Mouse (Mus musculus) myocyte (in vitro differentiated cells): Measurements from ENCODE around the gene Prpf18.

Source experiments
- MYOD1 ChIP-seq, 3 experiments: IDR thresholded peaks; one replicate each; pipeline ENCODE4 v1.6.1; 2011; ENCODE audit warnings: control low read depth in 2 of 3, low read depth in 2 of 3, mild to moderate bottlenecking in 2 of 3, moderate library complexity in 1 of 3; ENCODE audit not compliant: insufficient read length in 2 of 3, control insufficient read depth in 1 of 3
- MYOG ChIP-seq, 3 experiments: IDR thresholded peaks; one replicate each; pipeline ENCODE4 v1.6.1; 2011; ENCODE audit warnings: control low read depth in 2 of 3, low read depth in 2 of 3, mild to moderate bottlenecking in 2 of 3; ENCODE audit not compliant: insufficient read length in 2 of 3, control insufficient read depth in 1 of 3, insufficient read depth in 1 of 3
- POLR2A ChIP-seq: IDR thresholded peaks from one replicate; pipeline ENCODE4 v1.6.1; 2011; ENCODE audit warnings: low read depth, mild to moderate bottlenecking, control low read depth, moderate library complexity; ENCODE audit not compliant: insufficient read length
- TCF12 ChIP-seq: IDR thresholded peaks from one replicate; pipeline ENCODE4 v1.6.1; 2011; ENCODE audit warnings: mild to moderate bottlenecking, control low read depth; ENCODE audit not compliant: poor library complexity, insufficient read depth, severe bottlenecking
- USF1 ChIP-seq: IDR thresholded peaks from one replicate; pipeline ENCODE4 v1.6.1; 2011; ENCODE audit warnings: low read depth, mild to moderate bottlenecking, control low read depth, moderate library complexity

DNA sequence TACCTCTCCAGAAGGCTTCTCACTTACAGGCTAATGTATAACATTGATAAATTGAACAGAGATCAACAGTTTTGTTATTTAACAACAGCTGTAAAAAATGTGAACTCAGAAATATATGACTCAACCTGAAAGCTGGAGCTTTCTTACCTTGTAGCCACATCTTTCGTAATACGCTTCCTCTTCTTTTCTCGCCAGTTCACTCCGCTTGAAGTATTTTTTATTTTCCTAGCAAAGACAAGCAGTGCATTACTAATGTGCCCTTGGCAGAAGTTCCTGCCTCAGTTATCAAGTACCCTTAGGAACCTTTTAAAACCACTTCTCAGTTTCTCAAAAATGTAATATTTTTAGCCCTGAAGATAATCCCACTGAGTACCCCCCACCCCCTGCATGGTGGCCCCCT is 3.8 kb downstream of the Prpf18 start:
- no peak for TF ChIP-seq POLR2A
- no peak for TF ChIP-seq MYOD1 (IDR thresholded peaks at IDR 0.05; ENCODE audit: control insufficient read depth in 1 of 3, insufficient read length in 2 of 3, low read depth in 2 of 3)
- TF ChIP-seq USF1, result no peak
- TF ChIP-seq MYOG (IDR thresholded peaks at IDR 0.05; ENCODE audit: control insufficient read depth in 1 of 3, insufficient read depth in 1 of 3, insufficient read length in 2 of 3, low read depth in 2 of 3), result no peak
- TF ChIP-seq TCF12, result no peak
